Comparison of ENCODE assay signal across 8 mouse cellular contexts in genomic region chr12:59066448-59067077, GRCm38 (mm10). TPM values are rescaled to one million over a fixed set of nuclear protein-coding genes. Genes with fewer than 3 reads are reported as not detected.
DNase-seq lines count a peak whose midpoint lies in the region; ATAC-seq and TF ChIP-seq lines count a peak whose summit lies in the region.

Gene Pnn (plus strand): TSS chr12:59066884.

- no peak for TF ChIP-seq EP300 in heart, adult 2 months (IDR thresholded peaks at IDR 0.05; ENCODE audit: insufficient read depth, low read depth, low read length)

- peak within 1 kb of the TSS; percentile 98 for H3K9ac ChIP-seq in embryonic facial prominence, embryonic 14.5 days (ENCODE audit: low read depth, low read length)
- peak within 1 kb of the TSS; percentile 86 for H3K9ac ChIP-seq in heart, adult 2 months (ENCODE audit: low read depth, low read length)
- H3K9ac ChIP-seq in limb, embryonic 13.5 days, result peak within 1 kb of the TSS; percentile 100
- H3K9ac ChIP-seq in midbrain, embryonic 16.5 days (ENCODE audit: low read depth, low read length), result peak within 1 kb of the TSS; percentile 100

- peaks cover 36% of the 10 kb centered on the region for H3K36me3 ChIP-seq in embryonic facial prominence, embryonic 14.5 days (ENCODE audit: control insufficient read depth, insufficient read depth, low read length)
- H3K36me3 ChIP-seq in heart, adult 2 months (ENCODE audit: control insufficient read depth, insufficient read depth, low read length), result peaks cover 13% of the 10 kb centered on the region
- H3K36me3 ChIP-seq in limb, embryonic 13.5 days, result peaks cover 34% of the 10 kb centered on the region
- H3K36me3 ChIP-seq in midbrain, embryonic 16.5 days (ENCODE audit: control insufficient read depth, insufficient read depth, low read length), result peaks cover 21% of the 10 kb centered on the region

- under 1% methylated on average over 38 of the region's 43 CpGs for WGBS in embryonic facial prominence, embryonic 14.5 days
- under 1% methylated on average over 43 of the region's 43 CpGs for WGBS in heart, adult 2 months
- 0% methylated on average over 43 of the region's 43 CpGs for WGBS in limb, embryonic 13.5 days
- under 1% methylated on average over 42 of the region's 43 CpGs for WGBS in midbrain, embryonic 16.5 days

- H3K27me3 ChIP-seq in embryonic facial prominence, embryonic 14.5 days (replicated peaks; ENCODE audit: control insufficient read depth, insufficient read depth, low read length), result no peaks in the 10 kb centered on the region; the same call in 1 of the 2 replicates
- no peaks in the 10 kb centered on the region for H3K27me3 ChIP-seq in heart, adult 2 months (ENCODE audit: control insufficient read depth, insufficient read depth, low read length)
- no peaks in the 10 kb centered on the region for H3K27me3 ChIP-seq in limb, embryonic 13.5 days
- no peaks in the 10 kb centered on the region for H3K27me3 ChIP-seq in midbrain, embryonic 16.5 days (ENCODE audit: control insufficient read depth, insufficient read depth, low read depth, low read length)

- H3K4me2 ChIP-seq in embryonic facial prominence, embryonic 14.5 days (ENCODE audit: low read depth, low read length), result peak within 1 kb of the TSS; percentile 76
- peak within 1 kb of the TSS; percentile 88 for H3K4me2 ChIP-seq in limb, embryonic 13.5 days (replicated peaks)
- peak within 1 kb of the TSS; percentile 96 for H3K4me2 ChIP-seq in midbrain, embryonic 16.5 days (ENCODE audit: low read length)

- H3K9me3 ChIP-seq in embryonic facial prominence, embryonic 14.5 days (ENCODE audit: control insufficient read depth, low read length), result no peaks in the 10 kb centered on the region
- H3K9me3 ChIP-seq in limb, embryonic 13.5 days, result no peaks in the 10 kb centered on the region
- no peaks in the 10 kb centered on the region for H3K9me3 ChIP-seq in midbrain, embryonic 16.5 days (replicated peaks; ENCODE audit: control insufficient read depth, low read length, poor library complexity, severe bottlenecking)

- peak within 1 kb of the TSS; percentile 91 for H3K27ac ChIP-seq in embryonic facial prominence, embryonic 14.5 days (replicated peaks; ENCODE audit: low read depth, low read length)
- peak within 1 kb of the TSS; percentile 92 for H3K27ac ChIP-seq in heart, adult 2 months
- H3K27ac ChIP-seq in limb, embryonic 13.5 days, result peak within 1 kb of the TSS; percentile 89
- peak within 1 kb of the TSS; percentile 96 for H3K27ac ChIP-seq in midbrain, embryonic 16.5 days (ENCODE audit: low read length)

- peak; percentile 100 for ATAC-seq in embryonic facial prominence, embryonic 14.5 days (ENCODE audit: low read depth)
- ATAC-seq in limb, embryonic 13.5 days (ENCODE audit: low FRiP score, low read depth), result peak; percentile 99
- ATAC-seq in midbrain, embryonic 16.5 days, result peak; percentile 100

- peak; percentile 99 for TF ChIP-seq POLR2A in heart, adult 2 months (IDR thresholded peaks at IDR 0.05; ENCODE audit: insufficient read depth, low read depth, low read length)

- peak within 1 kb of the TSS; percentile 93 for H3K4me3 ChIP-seq in embryonic facial prominence, embryonic 14.5 days (ENCODE audit: low read depth, low read length)
- H3K4me3 ChIP-seq in heart, adult 2 months, result peak within 1 kb of the TSS; percentile 89
- peak within 1 kb of the TSS; percentile 99 for H3K4me3 ChIP-seq in limb, embryonic 13.5 days
- H3K4me3 ChIP-seq in midbrain, embryonic 16.5 days (ENCODE audit: low read depth, low read length), result peak within 1 kb of the TSS; percentile 98

- DNase-seq in 3T3-L1 (ENCODE audit: low read depth, low spot score), result peak; percentile 98
- DNase-seq in adrenal gland, postnatal 4 days (ENCODE audit: low spot score in 2 of 2), result peak; percentile 89 to 92
- DNase-seq in embryonic facial prominence, embryonic 14.5 days (ENCODE audit: low spot score), result peak; percentile 99
- DNase-seq in heart, adult 2 months, result peak; percentile 96 to 98
- peak; percentile 97 to 98 for DNase-seq in kidney, adult 8-10 months
- peak; percentile 89 to 96 for DNase-seq in spleen, postnatal 10 days (ENCODE audit: low spot score in 2 of 2)

- intact Hi-C loops in heart, adult 2 months (cut with DNase I), result loop anchor here (2.0 kb wide), 1 partner anchor 64 kb away; no protein-coding TSS in a partner anchor

- H3K4me1 ChIP-seq in embryonic facial prominence, embryonic 14.5 days (ENCODE audit: control insufficient read depth, insufficient read depth, low read length), result no peaks in the 10 kb centered on the region
- no peaks in the 10 kb centered on the region; the same call in 1 of the 2 replicates for H3K4me1 ChIP-seq in heart, adult 2 months (ENCODE audit: control insufficient read depth, insufficient read depth, low read length)
- H3K4me1 ChIP-seq in limb, embryonic 13.5 days, result peaks cover 12% of the 10 kb centered on the region
- peaks cover 11% of the 10 kb centered on the region for H3K4me1 ChIP-seq in midbrain, embryonic 16.5 days (ENCODE audit: control insufficient read depth, insufficient read depth, low read length)

- peaks cover 2% of the 10 kb centered on the region; the same call in 1 of the 2 replicates for H3K79me2 ChIP-seq in heart, adult 2 months (replicated peaks; ENCODE audit: control insufficient read depth, insufficient read depth, low read length)

- peak; percentile 63 for TF ChIP-seq CTCF in heart, adult 2 months (IDR thresholded peaks at IDR 0.05)

RNA-seq across cellular contexts. Expression of gene Pnn, which starts in this region (rescaled TPM):
- total RNA-seq in adrenal gland, postnatal 4 days (2021), result 10 to 100 TPM; 71.8 to 78.4 TPM
- 73.4 and 73.5 TPM in 2 replicates for polyA plus RNA-seq in embryonic facial prominence, embryonic 14.5 days (2014; fragmentation: Nextera tagmentation; extraction: Ambion mirVana)
- 10 to 100 TPM; 22.5 to 27.0 TPM for total RNA-seq in heart, adult 2 months (2021)
- 7.6 and 10.7 TPM in 2 replicates for polyA plus RNA-seq in heart, adult 2 months (2012; rRNA removed)
- polyA plus RNA-seq in limb, embryonic 13.5 days (2015; fragmentation: Nextera tagmentation; extraction: Ambion mirVana), result 104 and 118 TPM in 2 replicates
- polyA plus RNA-seq in midbrain, embryonic 16.5 days (2015; fragmentation: Nextera tagmentation; extraction: Ambion mirVana), result 85.6 and 90.5 TPM in 2 replicates

Comparison
In these comparisons a context has a peak if more than half of its experiments do, and no peak if none do; other contexts are left out.
1. Peak in every context shown above with its lines: DNase-seq, ATAC-seq, H3K4me3 ChIP-seq and H3K27ac ChIP-seq.